Mouse (Mus musculus) erythroblast, adult 5-6 weeks (primary cell): ENCODE measurements at regions not wholly inside any gene's neighbourhood (a gene's known extent, or its start where the extent isn't known, plus 50 kb on each side); places are given as distances from the start of the nearest gene placed in this dataset.
A peak's percentile ranks its signal among the peaks of the same experiment; 100 is the strongest.
"Not testable (repeated sequence)": the region's sequence is repeated elsewhere in the genome, so short reads cannot be mapped to it uniquely, and the experiment has no call there.

ENCODE experiments used
- ATAC-seq: replicated peaks from 2 replicates; pipeline ENCODE4 v1.8.0; 2016; ENCODE audit warnings: moderate number of reproducible peaks, mild to moderate bottlenecking, moderate TSS enrichment, inconsistent platforms; ENCODE audit not compliant: poor library complexity, low FRiP score, severe bottlenecking

DNA sequence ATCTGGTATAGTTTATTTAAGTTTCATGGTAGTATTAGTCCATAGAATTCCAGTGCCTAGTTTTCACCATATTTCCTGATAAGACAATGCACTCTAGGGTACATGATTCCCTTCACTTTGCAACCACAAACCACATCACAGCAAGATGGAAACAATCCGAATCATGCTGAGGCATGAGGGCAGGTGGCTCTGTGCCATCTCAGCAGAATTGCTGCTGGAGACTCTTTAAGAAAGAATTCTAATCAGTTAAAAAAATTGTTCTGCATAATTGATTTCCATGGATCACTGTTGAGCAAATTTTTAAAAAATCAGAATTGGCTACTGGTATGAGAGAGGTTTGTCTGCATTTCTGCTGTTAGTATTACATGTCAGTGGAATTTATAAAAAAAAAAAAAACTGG is 1451.1 kb upstream of the Pcdh20 start:
- ATAC-seq = no peak

DNA sequence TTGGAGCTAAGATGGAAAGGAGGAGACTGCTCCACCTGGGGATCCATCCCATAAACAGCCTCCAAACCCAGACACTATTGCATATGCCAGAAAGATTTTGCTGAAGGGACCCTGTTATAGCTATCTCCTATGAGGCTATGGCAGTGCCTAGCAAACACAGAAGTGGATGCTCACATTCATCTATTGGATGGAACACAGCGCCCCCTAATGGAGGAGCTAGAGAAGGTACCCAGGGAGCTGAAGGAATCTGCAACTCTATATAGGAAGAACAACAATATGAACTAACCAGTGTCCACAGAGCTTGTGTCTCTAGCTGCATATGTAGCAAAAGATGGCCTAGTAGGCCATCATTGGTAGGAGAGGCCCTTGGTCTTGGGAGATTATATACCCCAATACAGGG is 1449.4 kb upstream of the Pcdh20 start:
- not testable (repeated sequence) for ATAC-seq

DNA sequence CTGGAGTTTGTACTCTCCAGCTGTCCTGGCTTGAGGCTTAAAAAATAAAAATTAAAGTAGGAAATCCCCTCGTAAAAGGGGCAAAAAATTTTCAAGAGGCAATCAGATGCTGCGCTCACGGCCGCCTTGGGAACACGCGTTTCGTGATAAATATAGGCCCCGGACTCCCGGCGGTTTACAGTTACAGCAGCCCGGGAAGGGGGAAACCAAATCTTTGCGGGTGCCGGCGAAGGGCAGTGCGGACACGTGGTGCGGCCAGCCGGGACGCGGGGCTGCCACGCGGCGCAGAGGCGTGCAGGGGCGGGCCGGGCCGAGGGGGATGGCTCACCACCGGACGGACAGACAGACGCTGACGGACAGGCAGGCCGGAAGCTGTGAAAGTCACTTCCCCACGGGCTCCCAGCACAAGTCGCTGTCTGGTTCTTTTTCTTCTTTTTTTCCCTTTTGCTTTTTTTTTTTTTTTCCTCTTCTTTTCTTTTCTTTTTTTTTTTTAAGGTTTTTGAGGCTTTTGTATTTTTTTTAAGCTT is 1427.6 kb upstream of the Pcdh20 start:
- peak; percentile 67 for ATAC-seq

DNA sequence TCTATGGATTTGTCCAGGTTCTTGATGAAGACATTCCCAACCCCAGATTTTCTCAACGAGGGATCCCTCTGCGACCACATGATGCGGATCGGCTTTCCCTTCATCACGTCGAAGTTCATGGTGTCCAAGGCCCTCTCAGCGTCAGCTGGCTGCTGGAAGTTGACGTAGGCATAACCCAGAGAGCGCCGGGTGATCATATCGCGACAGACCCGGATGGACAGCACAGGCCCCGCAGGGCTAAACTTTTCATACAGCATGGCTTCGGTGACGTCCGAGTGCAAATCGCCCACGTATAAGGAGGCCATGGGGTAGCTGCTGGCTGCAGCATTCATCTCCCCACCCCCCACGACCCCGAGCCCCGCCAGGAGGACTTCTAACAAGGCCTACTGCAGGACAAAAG is 1426.9 kb upstream of the Pcdh20 start:
- peak; percentile 72 for ATAC-seq

DNA sequence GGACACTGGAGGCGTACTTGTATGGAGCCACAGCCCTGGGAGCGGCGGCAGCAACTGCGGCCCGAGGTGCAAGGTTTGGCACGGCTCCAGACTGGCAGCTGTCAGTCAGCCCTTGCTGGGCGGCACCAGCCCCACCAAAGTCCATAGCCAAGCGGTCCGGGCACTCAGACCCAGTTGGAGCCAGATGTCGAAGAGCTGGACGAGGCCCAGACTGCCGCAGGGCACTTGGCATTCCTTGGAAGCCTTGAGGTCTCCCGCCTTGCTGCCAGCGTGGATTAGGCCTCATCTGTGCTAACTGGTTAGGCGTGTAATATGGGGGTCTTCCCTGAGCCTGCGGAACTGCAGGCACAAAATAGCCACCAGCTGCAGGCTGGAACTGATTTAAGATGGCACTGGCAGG is 1425.7 kb upstream of the Pcdh20 start:
- not testable (repeated sequence) for ATAC-seq
